Mouse (Mus musculus): ENCODE measurements at regions not wholly inside any gene's neighbourhood (a gene's known extent, or its start where the extent isn't known, plus 50 kb on each side); places are given as distances from the start of the nearest gene placed in this dataset.

DNA sequence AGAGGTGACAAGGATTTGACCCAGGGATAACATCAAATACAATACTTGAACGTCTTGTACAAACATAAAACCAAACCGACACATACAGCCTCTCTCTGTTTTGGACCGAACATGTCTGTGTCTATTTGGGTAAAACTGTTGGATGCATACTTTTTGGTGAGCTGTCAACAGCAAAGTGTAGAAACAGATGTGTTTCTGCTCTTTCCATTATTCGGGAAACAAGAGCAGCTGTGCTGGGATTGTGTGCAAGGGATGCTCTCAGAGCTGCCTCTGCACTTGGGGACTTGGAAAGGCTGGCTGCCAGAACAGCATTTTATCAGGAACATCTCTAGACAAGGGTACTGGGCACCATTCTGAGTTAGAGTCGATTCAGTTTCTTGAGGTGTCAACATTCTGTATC, 445.0 kb downstream of the Gja1 start:
- Histone ChIP-seq H3K27me3 (ENCODE audit: insufficient read depth, low read length) (no peaks in the 10 kb centered on the region), H3K27ac (no peak overlapping the region; the same call in 1 of the 2 replicates), H3K4me2 (ENCODE audit: low read length) (no peak overlapping the region), H3K4me3 (replicated peaks; ENCODE audit: low read depth, low read length) (no peak overlapping the region), H3K9me3 (replicated peaks; ENCODE audit: low read length) (no peaks in the 10 kb centered on the region), H3K36me3 (ENCODE audit: insufficient read depth, low read length) (no peaks in the 10 kb centered on the region), H3K9ac (ENCODE audit: low read depth, low read length) (no peak overlapping the region), H3K4me1 (replicated peaks; ENCODE audit: insufficient read depth, low read length) (no peaks in the 10 kb centered on the region; the same call in 1 of the 2 replicates)
- no peak for DNase-seq (ENCODE audit: low spot score)
- WGBS = 50% methylated on average over 5 of the region's 5 CpGs
- ATAC-seq (replicated peaks; ENCODE audit: low FRiP score, low read depth) = no peak
- no peak for TF ChIP-seq CTCF (IDR thresholded peaks at IDR 0.05; ENCODE audit: low read depth)

DNA sequence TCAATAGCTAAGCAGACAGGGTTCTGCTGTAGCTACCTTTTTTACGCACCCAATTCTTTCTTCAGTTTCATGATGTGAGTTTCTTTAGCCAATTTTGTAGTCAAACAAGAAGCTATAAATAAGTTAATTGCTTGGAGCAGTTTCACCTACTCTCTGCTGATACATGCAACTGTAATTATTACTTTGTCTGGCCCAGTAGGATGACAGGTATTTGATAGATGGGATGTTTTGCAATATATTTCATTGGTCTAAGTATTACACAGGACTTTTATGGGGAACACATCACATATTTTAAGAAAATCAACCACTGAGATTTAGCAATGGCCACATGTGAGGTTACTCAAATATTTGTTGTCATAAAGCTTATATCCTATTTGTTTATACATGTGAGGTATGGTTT, 454.2 kb downstream of the Gja1 start:
- Histone ChIP-seq H3K9ac (ENCODE audit: low read depth, low read length) (no peak overlapping the region), H3K27me3 (ENCODE audit: insufficient read depth, low read length) (no peaks in the 10 kb centered on the region), H3K4me2 (ENCODE audit: low read length) (no peak overlapping the region), H3K36me3 (ENCODE audit: insufficient read depth, low read length) (no peaks in the 10 kb centered on the region), H3K4me3 (replicated peaks; ENCODE audit: low read depth, low read length) (no peak overlapping the region), H3K4me1 (replicated peaks; ENCODE audit: insufficient read depth, low read length) (no peaks in the 10 kb centered on the region), H3K27ac (no peak overlapping the region), H3K9me3 (replicated peaks; ENCODE audit: low read length) (no peaks in the 10 kb centered on the region)
- no peak for DNase-seq (ENCODE audit: low spot score)
- WGBS = 78% methylated on average over 1 of the region's 1 CpGs
- ATAC-seq (replicated peaks; ENCODE audit: low FRiP score, low read depth) = no peak
- TF ChIP-seq CTCF (IDR thresholded peaks at IDR 0.05; ENCODE audit: low read depth) = no peak

DNA sequence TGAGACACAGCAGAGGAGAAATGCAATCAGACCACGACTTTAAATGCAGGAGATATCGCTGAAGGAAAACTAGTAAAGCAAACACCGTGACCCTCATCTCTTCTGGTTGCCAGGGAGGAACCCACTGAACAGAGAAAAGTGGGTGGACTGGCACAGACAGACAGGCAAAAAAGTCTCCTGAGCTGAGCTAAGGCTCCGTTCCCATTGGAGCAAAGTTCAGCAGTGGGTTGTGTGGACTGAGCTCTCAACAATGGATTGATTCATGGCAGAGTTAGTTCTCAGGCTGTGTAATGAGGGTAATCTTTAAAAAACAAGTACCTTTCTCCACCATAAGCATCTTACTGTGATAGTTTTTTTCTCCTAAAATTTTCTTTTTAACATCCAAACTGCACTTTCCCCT, 454.8 kb downstream of the Gja1 start:
- DNase-seq (ENCODE audit: low spot score) (no peak), ATAC-seq (replicated peaks; ENCODE audit: low FRiP score, low read depth) (no peak)
- no peak for TF ChIP-seq CTCF (IDR thresholded peaks at IDR 0.05; ENCODE audit: low read depth)
- no peak overlapping the region for H3K27ac ChIP-seq
- H3K4me2 ChIP-seq (ENCODE audit: low read length) = no peak overlapping the region
- H3K27me3 ChIP-seq (ENCODE audit: insufficient read depth, low read length) = no peaks in the 10 kb centered on the region
- H3K9ac ChIP-seq (ENCODE audit: low read depth, low read length) = no peak overlapping the region
- 71% methylated on average over 4 of the region's 4 CpGs for WGBS
- no peak overlapping the region for H3K4me3 ChIP-seq (replicated peaks; ENCODE audit: low read depth, low read length)
- H3K9me3 ChIP-seq (replicated peaks; ENCODE audit: low read length) = no peaks in the 10 kb centered on the region
- H3K36me3 ChIP-seq (ENCODE audit: insufficient read depth, low read length) = no peaks in the 10 kb centered on the region
- H3K4me1 ChIP-seq (replicated peaks; ENCODE audit: insufficient read depth, low read length) = no peaks in the 10 kb centered on the region

DNA sequence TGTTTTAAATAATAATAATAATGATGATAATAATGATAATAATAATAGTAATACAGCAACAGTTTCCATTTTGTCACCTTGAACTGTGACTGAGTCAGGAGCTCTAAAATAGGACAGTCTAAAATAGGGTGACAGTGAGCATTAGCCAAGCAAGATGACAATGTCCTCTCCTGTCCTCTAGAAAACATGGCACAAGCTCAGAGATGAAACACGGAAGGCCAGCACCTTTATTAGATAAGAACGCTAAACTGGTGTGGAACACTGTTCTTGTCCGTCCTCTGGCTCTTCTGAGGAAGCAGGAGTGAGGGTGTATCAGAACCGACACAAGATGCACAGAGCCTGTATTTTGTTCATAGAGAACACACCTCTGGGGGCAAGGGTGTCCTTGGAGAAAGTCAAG, 459.0 kb downstream of the Gja1 start:
- no peaks in the 10 kb centered on the region for H3K9me3 ChIP-seq (replicated peaks; ENCODE audit: low read length)
- ATAC-seq (replicated peaks; ENCODE audit: low FRiP score, low read depth) = no peak
- H3K36me3 ChIP-seq (ENCODE audit: insufficient read depth, low read length) = no peaks in the 10 kb centered on the region
- TF ChIP-seq CTCF (IDR thresholded peaks at IDR 0.05; ENCODE audit: low read depth) = no peak
- no peak overlapping the region for H3K9ac ChIP-seq (ENCODE audit: low read depth, low read length)
- H3K4me3 ChIP-seq (replicated peaks; ENCODE audit: low read depth, low read length) = no peak overlapping the region
- no peaks in the 10 kb centered on the region for H3K27me3 ChIP-seq (ENCODE audit: insufficient read depth, low read length)
- 89% methylated on average over 4 of the region's 4 CpGs for WGBS
- no peak for DNase-seq (ENCODE audit: low spot score)
- no peaks in the 10 kb centered on the region for H3K4me1 ChIP-seq (replicated peaks; ENCODE audit: insufficient read depth, low read length)
- no peak overlapping the region for H3K4me2 ChIP-seq (ENCODE audit: low read length)
- no peak overlapping the region for H3K27ac ChIP-seq

DNA sequence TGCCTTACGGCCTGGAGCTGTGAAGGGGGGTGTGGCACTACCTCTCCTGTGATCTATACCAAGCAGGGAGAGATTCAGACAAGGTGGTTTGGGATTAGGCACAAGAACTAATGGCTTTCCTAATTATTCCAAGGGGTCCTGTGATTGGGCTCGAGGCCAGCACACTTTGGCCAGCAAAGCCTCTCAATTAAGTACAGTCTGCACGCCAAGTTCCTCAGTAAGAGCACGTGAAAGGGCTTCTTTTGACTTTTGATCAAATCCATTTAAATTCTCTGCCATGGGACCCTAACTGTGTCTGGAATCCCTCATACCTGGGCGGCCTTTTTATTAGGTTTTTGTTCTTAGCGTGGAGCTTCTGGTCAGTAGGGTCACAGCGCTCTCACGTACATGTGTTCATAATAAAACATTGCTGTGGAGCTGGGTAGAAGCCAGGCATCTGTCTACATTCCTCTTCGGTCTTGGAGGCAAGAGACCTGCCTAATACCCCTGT, 461.9 kb downstream of the Gja1 start:
- 53% methylated on average over 9 of the region's 9 CpGs for WGBS
- TF ChIP-seq CTCF (IDR thresholded peaks at IDR 0.05; ENCODE audit: low read depth) = no peak
- ATAC-seq (replicated peaks; ENCODE audit: low FRiP score, low read depth) (no peak), DNase-seq (ENCODE audit: low spot score) (no peak)
- H3K27me3 ChIP-seq (ENCODE audit: insufficient read depth, low read length) = no peaks in the 10 kb centered on the region
- H3K9ac ChIP-seq (ENCODE audit: low read depth, low read length) = no peak overlapping the region
- H3K4me2 ChIP-seq (ENCODE audit: low read length) = no peak overlapping the region
- no peak overlapping the region for H3K4me3 ChIP-seq (replicated peaks; ENCODE audit: low read depth, low read length)
- H3K4me1 ChIP-seq (replicated peaks; ENCODE audit: insufficient read depth, low read length) = no peaks in the 10 kb centered on the region
- H3K36me3 ChIP-seq (ENCODE audit: insufficient read depth, low read length) = no peaks in the 10 kb centered on the region
- H3K27ac ChIP-seq = no peak overlapping the region
- no peaks in the 10 kb centered on the region for H3K9me3 ChIP-seq (replicated peaks; ENCODE audit: low read length)

DNA sequence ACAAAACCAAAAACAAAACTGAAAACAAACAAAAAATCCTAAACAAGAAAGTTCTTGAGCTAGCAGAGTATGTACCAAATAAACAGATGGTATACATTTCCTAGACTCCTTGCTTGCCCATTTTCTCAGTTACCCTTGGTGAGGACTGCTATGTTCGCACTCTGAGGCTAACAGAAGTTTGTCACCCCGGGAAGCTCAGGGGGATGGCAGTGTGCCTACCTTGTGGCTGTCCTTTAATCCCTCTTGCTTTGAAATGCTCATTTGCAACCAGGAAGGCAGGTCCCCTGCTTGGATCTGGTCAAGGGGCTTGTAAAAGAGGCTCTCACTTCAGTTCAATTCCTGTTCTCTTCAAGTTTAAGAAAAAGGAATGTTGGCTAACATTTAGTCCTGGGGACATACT, 462.4 kb downstream of the Gja1 start:
- no peak for DNase-seq (ENCODE audit: low spot score)
- no peak for TF ChIP-seq CTCF (IDR thresholded peaks at IDR 0.05; ENCODE audit: low read depth)
- no peak for ATAC-seq (replicated peaks; ENCODE audit: low FRiP score, low read depth)
- no peak overlapping the region for H3K9ac ChIP-seq (ENCODE audit: low read depth, low read length)
- no peaks in the 10 kb centered on the region for H3K36me3 ChIP-seq (ENCODE audit: insufficient read depth, low read length)
- 42% methylated on average over 2 of the region's 2 CpGs for WGBS
- H3K4me2 ChIP-seq (ENCODE audit: low read length) = no peak overlapping the region
- H3K27ac ChIP-seq = no peak overlapping the region
- H3K4me1 ChIP-seq (replicated peaks; ENCODE audit: insufficient read depth, low read length) = no peaks in the 10 kb centered on the region
- H3K27me3 ChIP-seq (ENCODE audit: insufficient read depth, low read length) = no peaks in the 10 kb centered on the region
- H3K9me3 ChIP-seq (replicated peaks; ENCODE audit: low read length) = no peaks in the 10 kb centered on the region
- no peak overlapping the region for H3K4me3 ChIP-seq (replicated peaks; ENCODE audit: low read depth, low read length)

DNA sequence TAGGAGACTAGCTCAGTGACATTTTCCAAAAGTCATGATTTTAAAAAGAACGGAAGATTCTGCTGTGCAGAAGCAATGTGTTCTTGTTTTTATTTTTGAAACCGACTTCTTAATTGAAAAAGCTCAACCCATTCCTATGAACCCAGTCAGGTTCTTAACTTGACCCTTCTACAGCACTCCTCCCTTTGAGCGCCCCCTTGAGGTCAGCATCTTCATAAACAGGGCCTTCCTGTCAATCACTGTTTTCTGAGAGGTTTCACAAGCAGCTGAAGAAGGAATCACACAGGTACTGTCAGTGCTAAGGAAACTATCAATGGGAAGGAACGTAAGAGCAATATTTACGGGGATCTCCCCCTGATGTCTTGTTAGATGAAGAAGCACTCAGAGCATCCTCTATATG, 463.6 kb downstream of the Gja1 start:
- Histone ChIP-seq H3K9ac (ENCODE audit: low read depth, low read length) (no peak overlapping the region), H3K27ac (no peak overlapping the region), H3K4me2 (ENCODE audit: low read length) (no peak overlapping the region), H3K27me3 (ENCODE audit: insufficient read depth, low read length) (no peaks in the 10 kb centered on the region), H3K4me1 (replicated peaks; ENCODE audit: insufficient read depth, low read length) (no peaks in the 10 kb centered on the region), H3K4me3 (replicated peaks; ENCODE audit: low read depth, low read length) (no peak overlapping the region), H3K36me3 (ENCODE audit: insufficient read depth, low read length) (no peaks in the 10 kb centered on the region), H3K9me3 (replicated peaks; ENCODE audit: low read length) (no peaks in the 10 kb centered on the region)
- TF ChIP-seq CTCF (IDR thresholded peaks at IDR 0.05; ENCODE audit: low read depth) = peak; percentile 58
- ATAC-seq (replicated peaks; ENCODE audit: low FRiP score, low read depth) = no peak
- no peak for DNase-seq (ENCODE audit: low spot score)
- 78% methylated on average over 5 of the region's 5 CpGs for WGBS

All from kidney, postnatal 0 days (tissue).